Mouse (Mus musculus) ES-Bruce4 (cell line): ENCODE measurements around the gene Atp5h.

ENCODE experiments used
- CTCF ChIP-seq: IDR thresholded peaks from one replicate; pipeline ENCODE4 v1.8.1; 2011; ENCODE audit warnings: low read depth, low read length
- EP300 ChIP-seq: IDR thresholded peaks from 2 replicates; pipeline ENCODE4 v1.6.1; 2011; ENCODE audit warnings: low read depth, low read length; ENCODE audit not compliant: insufficient read depth
- POLR2A ChIP-seq: IDR thresholded peaks from one replicate; pipeline ENCODE4 v1.8.1; 2011; ENCODE audit warnings: low read length; ENCODE audit not compliant: insufficient read depth

DNA sequence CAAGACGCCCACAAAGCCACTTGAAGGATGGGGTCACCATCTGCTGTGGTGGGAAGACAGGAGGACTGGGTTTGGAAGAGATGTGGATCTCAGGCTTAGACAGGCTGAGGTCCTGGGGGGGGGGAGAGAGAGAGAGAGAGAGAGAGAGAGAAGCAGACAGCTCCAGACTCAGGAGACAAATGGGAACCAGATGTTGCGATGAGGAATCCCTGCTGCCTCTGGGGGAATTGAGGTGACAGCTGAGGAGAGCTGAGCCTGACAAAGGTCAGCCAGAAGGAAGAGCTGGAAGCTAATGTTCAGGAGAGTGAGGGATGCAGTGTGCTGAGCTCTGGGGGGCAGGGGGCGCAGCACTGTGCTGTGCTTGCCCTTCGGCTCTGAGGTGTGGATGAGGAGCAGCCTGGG is 47.5 kb upstream of the Atp5h start:
- TF ChIP-seq CTCF (no peak), EP300 (no peak), POLR2A (no peak)
